Mouse (Mus musculus) regulatory T cell (primary cell): ENCODE measurements around the gene Il12b.

ENCODE experiments used
- in situ Hi-C: fragments of 300-600 bp; cut with MboI, MseI; formaldehyde crosslinking; loops from one replicate; pipeline ENCODE4 v1.15.1; 2025; ENCODE audit warnings: high pct_unique_total_duplicates

Il12b gene

DNA sequence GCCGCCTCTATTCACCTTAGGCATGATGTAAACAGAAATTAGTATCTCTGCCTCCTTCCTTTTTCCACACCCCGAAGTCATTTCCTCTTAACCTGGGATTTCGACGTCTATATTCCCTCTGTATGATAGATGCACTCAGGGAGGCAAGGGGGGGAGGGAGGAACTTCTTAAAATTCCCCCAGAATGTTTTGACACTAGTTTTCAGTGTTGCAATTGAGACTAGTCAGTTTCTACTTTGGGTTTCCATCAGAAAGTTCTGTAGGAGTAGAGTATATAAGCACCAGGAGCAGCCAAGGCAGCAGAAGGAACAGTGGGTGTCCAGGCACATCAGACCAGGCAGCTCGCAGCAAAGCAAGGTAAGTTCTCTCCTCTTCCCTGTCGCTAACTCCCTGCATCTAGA, at the start of gene Il12b:
TSS of gene Il12b (plus strand) at position 301 of the 400 bp plus-strand sequence.
- in situ Hi-C loops = loop anchor here (25.0 kb wide), 1 partner anchor 613 kb away; no protein-coding TSS in a partner anchor

DNA sequence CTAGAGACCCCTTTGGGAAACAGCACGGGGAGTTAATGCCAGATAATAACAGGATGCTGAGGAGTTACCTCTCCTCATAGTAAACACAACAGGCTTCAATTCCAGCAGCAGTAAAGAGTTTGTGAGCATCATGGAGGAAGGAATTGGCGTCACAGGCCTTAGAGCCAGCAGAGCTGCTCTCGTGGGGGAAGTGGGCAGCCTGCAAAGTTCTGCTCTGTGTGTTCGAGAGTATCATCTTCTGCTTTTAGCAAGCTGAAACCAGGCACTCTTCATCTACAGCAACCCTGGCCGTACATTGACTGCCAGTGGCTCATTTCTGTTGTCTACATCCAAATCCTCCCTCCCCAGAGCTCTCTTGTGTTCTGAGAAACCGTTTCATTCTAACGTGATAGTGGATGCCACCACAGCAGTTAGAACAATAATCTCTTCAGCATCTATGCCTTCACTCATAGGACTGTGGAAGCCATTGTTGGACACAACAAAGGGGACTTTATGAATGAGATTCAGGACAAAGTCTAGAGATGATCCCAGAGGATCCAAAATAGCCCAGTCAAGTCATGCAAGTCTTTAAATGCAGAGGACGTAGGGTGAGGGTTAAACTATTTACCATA, 44.9 kb upstream of the Il12b start:
- in situ Hi-C loops = no loop called here

DNA sequence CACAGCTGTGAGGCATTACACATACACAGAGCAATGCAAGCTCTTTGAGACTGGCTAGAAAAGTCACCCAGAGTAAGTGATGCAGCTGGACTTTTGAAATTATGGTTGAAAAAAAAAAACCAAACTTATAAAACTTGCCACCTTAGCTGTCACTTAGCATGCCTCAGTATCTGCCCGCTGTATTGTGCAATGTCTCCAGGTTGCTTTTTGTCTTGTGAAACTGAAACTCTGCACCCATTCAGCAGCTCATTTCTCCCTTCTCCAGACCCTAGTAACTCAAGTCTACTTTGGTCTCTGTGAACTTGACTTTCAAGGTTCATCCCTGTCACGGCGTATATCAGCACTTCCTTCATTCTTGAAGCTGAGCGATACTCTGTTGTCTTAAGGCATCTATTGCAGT, 43.7 kb upstream of the Il12b start:
- in situ Hi-C loops = no loop called here

DNA sequence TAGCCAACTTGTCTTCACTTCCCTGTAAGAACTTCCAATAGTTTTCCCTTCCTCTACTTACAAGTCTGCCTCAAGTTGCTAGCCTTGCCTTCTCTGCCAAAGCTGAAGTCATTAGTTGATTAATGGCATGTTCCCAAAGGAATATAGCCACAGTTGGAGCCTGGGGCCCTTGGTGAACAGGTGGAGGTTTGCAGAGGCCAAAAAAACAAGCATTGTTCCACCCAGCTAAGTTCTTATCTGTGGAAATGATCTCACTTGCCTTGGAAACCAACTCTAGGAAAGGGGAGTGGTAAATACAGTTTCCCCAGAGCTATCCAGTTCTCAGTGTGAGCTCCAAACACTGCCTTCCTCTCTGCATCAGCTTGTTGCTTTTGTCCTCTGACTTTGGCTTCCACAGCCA, 35.3 kb upstream of the Il12b start:
- in situ Hi-C loops = no loop called here

DNA sequence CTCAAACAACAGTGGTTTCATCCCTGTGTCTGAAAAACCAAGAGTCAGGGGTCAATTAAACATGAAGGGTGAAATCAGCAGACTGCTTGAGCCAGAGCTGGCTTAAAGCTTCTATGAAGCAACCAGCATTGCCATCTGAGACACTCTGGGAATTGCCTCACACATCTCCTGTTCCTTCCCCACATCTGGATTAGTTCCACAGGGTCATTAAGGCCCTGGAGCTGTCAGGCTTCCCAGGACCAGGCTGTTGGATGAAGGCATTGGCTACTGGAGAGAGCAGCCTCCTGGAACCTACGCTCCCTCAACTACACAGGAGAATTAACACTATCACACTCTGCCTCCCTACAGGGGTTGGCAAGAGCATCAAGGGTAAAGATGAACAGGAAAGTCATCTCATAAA, 32.2 kb upstream of the Il12b start:
- in situ Hi-C loops = no loop called here

DNA sequence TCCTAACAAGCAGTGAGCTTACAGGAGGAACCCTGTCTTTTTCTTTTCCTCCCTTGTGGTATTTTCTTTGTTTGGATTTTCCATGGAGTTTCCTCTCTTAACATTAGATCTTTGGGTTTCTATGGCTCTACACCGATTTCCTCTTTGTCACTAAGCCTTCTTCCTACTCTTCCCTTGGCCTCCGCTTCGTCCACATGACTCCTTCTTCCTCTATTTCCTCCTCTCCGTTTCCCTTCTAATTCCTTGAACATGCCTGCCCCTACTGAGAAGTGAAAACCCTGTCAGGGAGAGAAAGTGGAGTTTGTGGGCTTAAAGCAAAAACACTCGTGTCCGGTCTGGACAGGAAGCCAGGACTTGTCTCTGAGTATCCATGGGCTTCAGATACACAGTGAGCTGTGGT, 27.0 kb upstream of the Il12b start:
- in situ Hi-C loops = loop anchor here (5.0 kb wide), 1 partner anchor 74 kb away; no protein-coding TSS in a partner anchor

DNA sequence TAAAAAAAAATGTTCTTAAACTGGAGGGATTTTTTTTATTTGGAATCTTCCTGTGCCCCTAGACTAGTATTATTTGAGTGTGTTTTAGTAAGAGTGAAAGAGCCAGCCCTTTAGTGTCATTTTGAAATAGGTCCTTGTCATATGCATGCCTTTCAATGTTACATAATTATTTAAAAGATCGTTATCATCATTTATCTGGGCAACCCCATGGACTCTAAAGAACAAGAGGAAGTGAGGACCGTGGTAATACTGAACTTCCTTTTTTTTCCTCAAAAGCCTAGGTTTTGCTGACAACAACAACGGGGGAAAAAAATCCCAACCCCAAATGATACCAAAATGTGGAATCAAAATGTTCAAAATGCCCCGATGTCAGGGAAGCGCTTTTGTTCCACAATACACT, 22.0 kb upstream of the Il12b start:
- in situ Hi-C loops = loop anchor here (25.0 kb wide), 1 partner anchor 634 kb away; no protein-coding TSS in a partner anchor

DNA sequence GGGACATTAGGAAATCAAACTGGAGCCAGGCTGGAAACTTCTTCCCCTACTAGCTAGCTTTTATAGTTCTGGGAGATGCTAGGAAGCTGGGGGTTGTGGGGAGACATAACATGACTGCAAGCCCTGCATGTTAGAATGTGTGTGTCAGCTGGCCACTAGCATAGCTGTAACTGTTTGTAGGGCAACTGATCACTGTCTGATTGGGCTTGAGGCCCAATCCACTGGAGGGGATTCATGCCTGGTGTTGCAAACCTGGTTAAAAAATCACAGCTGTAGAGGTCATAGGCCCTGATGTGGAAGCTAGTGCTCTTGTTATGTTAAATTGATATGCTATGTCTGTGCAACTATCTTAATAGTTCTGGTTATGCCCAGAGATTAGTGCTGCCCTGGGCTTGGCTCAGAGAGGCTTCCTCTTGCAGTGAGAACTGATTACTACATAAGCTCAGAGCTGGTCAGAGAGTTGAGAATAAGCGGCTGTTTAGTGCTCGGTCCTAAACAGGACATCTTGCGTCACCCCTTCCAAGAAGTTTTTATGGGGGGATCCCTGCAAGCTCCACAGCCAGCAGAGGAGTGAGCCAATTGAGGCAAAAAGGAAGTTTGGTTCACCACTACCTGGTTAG, 19.3 kb upstream of the Il12b start:
- in situ Hi-C loops = loop anchor here (5.0 to 25.0 kb wide), 2 partner anchors 33 to 632 kb away; no protein-coding TSS in a partner anchor

DNA sequence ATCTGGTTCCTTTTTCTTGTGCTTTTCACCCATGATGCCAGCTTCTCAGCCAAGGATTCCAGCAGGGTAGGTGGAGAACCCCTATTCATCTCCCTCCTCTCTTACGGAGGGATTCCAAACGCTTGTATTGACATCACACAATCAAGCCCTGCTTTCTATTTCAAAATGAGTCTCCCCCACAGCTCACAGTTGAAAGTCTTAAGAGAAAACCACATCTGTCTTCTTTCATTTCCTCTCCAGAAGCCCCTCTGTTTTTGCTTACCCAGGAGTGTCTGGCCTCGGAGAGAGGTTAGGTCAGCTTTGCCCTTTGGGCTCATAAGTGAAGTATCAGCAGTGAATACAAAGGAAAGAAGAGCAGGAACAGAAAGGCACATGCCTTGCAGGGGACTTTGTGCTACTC, 17.7 kb upstream of the Il12b start:
- in situ Hi-C loops = loop anchor here (5.0 to 25.0 kb wide), 2 partner anchors 35 to 630 kb away; no protein-coding TSS in a partner anchor

DNA sequence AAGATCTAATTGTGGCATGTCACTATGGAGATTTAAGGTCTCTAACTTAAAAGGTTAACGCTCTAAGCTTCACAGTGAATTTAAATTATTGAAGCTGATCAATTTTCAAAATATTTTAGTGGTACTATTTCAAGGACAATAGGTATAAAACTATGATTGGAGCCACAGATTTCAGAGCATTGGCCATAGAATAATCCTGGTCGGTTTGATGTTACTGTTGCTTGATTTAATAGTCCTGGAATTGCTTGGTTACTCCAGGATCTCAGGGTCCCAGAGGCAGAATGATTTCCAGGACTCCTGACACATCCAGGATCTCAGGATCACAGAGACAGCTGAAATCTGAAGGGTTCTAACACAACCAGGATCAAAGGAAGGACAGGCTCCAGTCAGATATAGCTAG, 12.8 kb upstream of the Il12b start:
- in situ Hi-C loops = loop anchor here (25.0 kb wide), 1 partner anchor 625 kb away; no protein-coding TSS in a partner anchor

DNA sequence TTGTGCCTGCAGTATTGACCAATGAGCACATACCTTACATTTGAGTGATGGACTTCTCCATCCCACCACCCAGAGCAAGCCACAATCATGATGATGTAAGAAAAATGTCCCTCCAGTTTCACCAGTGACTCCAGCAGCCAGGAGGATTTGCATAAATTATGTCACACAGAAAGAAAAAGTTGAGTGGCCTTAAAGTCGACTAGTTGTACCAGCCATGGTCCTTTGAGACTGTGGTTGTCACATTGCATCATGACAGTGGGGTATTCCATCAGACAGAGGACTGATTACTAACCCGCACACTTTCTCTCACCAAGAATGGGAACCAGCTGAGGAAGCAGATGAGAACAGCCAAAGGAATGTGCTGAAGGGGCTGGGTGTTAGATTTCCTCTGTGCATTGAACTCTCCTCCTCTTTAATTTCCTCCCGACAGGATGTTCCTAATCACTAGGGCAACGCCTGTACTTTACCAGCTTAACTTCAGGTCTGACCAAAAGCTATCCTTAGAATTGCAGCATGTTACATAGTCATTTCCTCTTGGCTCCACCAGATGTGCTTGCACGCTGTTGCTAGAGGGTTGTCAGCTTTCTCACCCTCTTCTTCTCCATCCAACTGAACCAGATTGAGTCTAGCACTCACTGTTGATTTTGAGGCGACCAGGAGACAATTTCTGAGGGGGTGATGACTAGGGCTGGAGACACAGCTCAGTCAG, 9.7 kb upstream of the Il12b start:
- in situ Hi-C loops = loop anchor here (25.0 kb wide), 1 partner anchor 622 kb away; no protein-coding TSS in a partner anchor

DNA sequence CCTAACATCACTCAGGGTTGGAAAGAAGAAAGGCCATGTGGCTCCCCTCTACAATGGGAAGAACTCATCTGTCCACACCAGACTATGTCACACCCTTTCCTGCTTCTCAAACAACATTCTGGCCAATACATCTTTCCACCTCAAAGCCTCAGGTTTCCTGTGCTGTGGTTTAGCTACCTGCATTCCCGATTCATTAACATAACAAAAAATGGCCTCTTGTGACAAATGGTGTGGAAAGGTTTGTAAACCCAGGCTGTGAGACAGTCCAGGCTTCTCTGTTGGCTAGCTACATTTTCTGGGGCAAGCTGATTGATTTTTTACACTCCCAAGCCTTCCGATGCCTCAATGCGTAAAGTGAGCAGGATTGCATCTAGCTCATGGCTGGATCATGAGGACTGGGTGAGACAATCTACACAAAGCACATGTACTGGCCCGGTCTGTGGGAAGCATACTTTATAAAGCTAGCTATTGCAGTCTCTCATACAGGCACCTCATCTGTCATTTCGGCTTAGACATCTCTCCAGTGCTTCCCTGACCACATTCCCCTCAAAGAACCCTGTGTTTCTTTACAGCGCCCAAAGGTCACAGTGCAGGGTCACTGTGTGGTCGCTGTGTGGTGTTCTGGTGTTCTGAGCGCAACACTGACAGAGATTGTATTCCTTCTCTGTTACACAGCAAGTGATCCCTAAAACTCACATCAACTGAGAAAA, 6.6 kb upstream of the Il12b start:
- in situ Hi-C loops = loop anchor here (25.0 kb wide), 1 partner anchor 619 kb away; no protein-coding TSS in a partner anchor

DNA sequence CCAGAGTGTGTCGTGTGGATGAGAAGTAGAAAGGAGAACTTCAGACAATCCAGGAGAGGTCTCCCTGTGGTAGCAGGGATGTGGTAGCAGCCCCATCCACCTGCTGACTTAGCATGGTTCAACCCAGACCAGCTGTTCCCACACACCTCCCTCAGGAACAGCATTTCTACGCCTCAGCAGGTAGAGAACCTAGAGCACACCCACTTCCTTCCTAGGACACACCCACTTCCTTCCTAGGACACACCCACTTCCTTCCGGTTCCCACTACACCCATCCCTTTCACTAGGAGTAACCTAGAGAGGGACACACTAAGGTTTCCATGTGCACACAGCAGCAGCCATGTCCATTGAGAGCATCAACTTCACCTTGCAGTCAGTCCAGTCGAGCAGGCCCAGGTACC, 4.5 kb upstream of the Il12b start:
- in situ Hi-C loops = loop anchor here (25.0 kb wide), 1 partner anchor 617 kb away; no protein-coding TSS in a partner anchor

DNA sequence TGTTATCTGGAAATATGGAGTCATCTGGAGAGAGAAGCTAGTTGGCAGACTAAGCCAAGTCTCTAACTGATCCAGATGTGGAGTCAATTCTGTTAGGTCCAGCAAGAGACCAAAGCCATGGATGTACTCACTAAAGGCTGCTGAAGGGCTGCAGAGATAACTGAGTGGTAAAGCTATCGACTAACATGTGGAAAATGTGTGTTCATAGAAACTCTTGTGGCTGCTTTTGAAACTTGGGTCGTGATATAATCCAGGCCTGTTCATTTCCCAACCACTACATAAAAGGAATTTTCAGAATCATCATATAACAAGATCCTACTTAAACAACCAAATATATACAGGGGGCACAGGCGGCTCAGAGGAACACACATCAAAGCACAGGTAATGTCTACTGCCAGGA, 2.3 kb upstream of the Il12b start:
- in situ Hi-C loops = loop anchor here (25.0 kb wide), 1 partner anchor 615 kb away; no protein-coding TSS in a partner anchor

DNA sequence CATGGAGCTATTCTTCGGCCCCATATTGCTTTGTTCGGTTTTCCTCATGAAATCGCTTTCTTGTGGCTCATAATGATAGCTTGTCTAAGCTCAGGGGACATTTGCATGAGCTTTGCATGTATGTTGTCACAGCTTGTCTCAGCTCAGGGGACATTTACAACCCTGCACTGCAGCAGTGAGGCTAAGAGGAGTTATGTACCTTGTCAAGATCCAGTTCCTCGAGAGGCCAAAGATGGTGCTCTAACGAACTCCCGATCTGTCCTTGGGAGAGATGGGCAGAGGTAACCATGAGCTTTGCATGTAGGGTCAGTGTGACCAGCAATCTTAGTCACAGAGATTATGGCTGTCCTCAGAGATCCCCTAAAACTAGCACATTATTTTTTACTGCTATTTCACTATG, 1.5 kb upstream of the Il12b start:
- in situ Hi-C loops = loop anchor here (25.0 kb wide), 1 partner anchor 614 kb away; no protein-coding TSS in a partner anchor

DNA sequence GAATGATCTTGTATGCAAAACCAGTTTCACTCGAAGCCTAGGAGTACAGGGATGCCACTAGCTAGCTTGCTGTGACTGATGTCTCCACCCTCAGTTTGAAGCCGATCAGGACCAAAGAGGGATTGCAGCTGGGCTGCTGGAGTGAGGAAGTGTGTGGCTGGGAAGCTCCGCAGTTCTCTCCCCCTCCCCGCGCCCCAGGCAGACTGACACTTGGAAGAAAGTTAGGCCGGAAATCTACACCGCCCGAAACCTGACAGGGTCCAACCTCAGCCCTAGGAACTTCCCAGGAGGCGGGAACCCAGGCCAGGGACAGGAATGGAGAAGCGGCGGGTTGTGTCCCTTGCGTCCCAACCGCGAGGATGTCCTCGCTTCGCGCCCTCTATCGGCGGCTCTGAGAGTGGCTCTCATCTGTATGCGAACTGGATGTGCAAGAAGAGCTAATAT, 1.1 kb upstream of the Il12b start:
- in situ Hi-C loops = loop anchor here (25.0 kb wide), 1 partner anchor 613 kb away; no protein-coding TSS in a partner anchor

DNA sequence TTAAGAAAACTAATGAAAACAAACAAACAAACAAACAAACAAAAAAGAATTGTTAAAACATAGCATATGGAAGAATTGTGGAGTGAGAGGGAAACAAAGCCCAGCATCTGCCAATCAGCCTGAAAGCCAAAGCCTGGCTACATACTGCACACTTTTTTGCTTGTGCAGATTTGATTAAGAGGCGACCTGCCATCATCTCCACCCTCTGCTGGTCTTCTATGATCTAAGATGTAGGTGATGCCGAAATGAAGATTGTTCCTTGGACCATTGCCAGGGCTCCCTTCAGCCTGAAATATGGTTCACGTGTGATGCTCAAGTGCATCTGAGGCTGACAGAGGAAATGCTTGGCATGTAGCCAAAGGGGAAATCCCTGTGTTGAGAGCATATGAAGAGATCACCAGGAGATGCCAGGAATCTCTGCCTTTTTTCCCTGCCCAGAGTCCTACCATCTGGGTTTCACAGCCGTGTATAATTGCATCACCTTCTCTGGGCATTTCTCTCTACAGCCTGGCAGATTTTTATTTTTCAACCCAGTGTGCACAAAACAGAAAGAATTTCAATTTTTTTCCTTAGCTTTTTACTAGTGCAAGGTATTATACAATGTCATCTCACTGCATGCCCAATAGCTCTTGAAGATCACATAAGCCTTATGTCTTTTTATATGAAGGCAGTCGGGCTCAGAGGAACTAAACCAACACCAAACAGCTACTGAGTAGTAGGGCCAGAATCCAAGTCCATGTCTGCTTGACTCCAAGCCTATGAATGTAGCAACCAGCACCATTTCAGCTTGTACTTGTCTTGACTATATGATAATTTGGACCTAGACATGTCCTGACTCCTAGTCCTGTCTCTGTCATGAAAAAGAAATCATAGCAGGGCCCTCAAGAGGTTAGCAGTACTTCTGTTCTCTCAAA, 2.0 kb downstream of the Il12b start:
- in situ Hi-C loops = no loop called here

DNA sequence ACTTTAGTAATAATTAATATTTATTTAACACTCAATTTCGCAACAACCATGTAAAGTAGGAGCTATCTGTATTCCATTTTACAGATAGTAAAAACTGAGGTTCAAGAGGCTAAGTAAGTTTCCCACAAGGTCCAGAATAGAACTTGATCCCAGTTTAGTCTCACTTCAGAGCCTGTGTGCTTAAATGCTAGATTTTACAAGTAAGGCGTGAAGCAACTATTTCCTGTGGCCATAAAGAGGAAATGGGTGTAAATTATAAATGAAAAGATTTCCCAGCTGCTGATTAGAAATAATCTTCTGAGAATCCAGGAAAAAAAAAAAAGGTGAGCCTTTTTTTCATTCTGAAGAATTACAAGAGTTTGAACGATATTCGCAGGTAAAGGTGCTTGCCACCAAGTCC, 5.2 kb downstream of the Il12b start:
- in situ Hi-C loops = no loop called here

DNA sequence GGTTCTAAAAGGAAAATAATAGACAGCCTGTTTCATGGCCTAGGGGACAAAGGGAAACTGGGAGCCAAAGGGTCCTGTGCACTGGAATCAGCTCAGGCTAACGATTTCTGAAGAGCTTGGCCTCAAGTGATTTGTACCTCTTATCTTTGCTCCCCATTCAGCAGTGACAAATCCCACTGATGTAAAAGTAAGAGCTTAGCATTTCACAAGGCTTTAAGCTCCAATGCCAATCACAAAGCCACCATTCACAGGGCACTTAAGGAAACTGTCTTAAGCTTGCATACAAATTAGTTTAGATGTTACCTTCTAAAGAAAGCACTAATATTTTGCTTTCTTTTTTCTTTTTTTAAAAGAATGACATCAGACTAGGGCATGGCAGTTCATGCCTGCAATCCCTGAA, 6.1 kb downstream of the Il12b start:
- in situ Hi-C loops = no loop called here

DNA sequence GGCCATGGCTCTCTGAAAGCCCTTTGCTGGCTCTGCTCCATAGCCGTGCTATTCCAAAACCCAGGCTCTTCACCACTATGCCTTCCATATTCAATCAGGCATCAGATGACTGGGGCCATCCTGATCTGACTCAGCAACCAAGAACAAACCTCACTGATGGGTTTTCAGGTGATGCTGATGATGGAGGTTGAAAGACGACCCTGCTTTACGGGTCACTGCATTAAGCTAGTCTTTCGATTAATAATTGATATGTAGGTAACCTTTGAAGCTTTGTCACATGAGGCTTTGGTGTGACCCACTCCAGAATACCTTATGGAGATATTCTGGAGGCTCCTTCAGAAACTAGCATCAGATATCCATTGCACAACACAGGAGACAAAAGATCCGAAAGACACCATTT, 6.6 kb downstream of the Il12b start:
- in situ Hi-C loops = no loop called here
